Mouse (Mus musculus) embryonic fibroblast, embryonic 13.5 days (primary cell): Measurements from ENCODE around the gene Pold2.

ENCODE experiments used
- CTCF ChIP-seq: IDR thresholded peaks from 2 replicates; pipeline ENCODE4 v1.5.1; 2011; ENCODE audit warnings: mild to moderate bottlenecking, control low read depth, low read length, moderate library complexity, borderline replicate concordance; ENCODE audit not compliant: insufficient read depth
- POLR2A ChIP-seq: IDR thresholded peaks from 2 replicates; pipeline ENCODE4 v1.6.1; 2011; ENCODE audit warnings: low read depth, mild to moderate bottlenecking, control low read depth, low read length, moderate library complexity

DNA sequence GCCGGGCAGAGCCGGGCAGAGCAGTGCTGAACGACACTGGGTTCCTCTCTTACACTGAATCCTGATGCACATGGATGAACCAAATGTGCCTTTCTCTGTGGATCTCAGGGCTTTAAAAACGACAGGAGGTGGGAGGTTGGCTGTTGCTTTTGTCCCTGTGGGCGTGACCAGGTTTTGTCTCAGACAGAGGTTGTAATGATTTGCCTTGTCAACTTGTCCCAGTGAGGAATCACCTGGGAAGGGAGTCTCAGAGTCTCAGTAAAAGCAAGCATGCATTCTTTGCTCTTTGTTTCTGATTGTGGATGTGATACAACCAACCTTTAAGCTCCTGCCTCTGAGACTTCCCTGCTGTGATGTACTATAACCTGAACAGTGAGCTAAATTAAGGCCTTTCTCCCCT, 29.0 kb upstream of the Pold2 start:
- TF ChIP-seq CTCF (no peak), POLR2A (no peak)
